ENCODE assay signal across 18 mouse cellular contexts in the genomic region with DNA sequence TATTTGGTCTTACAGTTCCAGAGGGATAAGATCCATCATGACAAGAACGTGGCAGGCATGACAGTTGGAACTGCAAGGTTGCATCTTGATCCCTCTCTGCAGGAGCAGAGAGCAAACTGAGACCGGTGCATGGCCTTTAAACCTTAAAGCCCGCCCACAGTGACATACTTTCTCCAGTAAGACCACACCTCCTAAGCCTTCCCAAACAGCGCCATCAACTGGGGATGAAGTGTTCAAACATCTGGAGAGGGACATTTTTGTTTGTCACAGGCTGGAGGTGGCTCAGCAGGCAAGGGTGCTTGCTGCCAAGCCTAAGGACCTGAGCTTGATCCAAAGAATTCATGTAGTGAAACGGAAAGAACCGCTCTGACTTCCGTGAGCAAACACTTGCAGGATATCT. TPM values are rescaled to one million over a fixed set of nuclear protein-coding genes. Genes with fewer than 3 reads are reported as not detected.
DNase-seq lines count a peak whose midpoint lies in the region; ATAC-seq and TF ChIP-seq lines count a peak whose summit lies in the region.
"Had no signal": no experiment of that assay in that cellular context is flagged by ENCODE, and none has a peak within 500 bp of the region (broad histone marks: within the 10 kb centered on the region; RNA-seq: fewer than 3 reads in every experiment).

No protein-coding gene starts in this region.

- no peak for TF ChIP-seq EP300 in heart, adult 2 months (IDR thresholded peaks at IDR 0.05; ENCODE audit: insufficient read depth, low read depth, low read length)

- ATAC-seq in cerebellum, adult (ENCODE audit: insufficient number of reproducible peaks, low FRiP score, low TSS enrichment) = no peak
- ATAC-seq: forebrain, embryonic 15.5 days; hindbrain, postnatal 0 days had no signal

- no peak for TF ChIP-seq POLR2A in heart, adult 2 months (IDR thresholded peaks at IDR 0.05; ENCODE audit: insufficient read depth, low read depth, low read length)

- no peaks in the 10 kb centered on the region for H3K4me1 ChIP-seq in heart, adult 2 months (ENCODE audit: control insufficient read depth, insufficient read depth, low read length)
- H3K4me1 ChIP-seq: embryonic facial prominence, embryonic 12.5 days; forebrain, embryonic 15.5 days; hindbrain, embryonic 13.5 days had no signal

- 0 out of 2 replicates have a peak, but pooled peaks have one; percentile 11 for TF ChIP-seq CTCF in heart, adult 2 months (IDR thresholded peaks at IDR 0.05)

- DNase-seq in heart, adult 2 months = no peak
- no peak for DNase-seq in heart, postnatal 36 days
- DNase-seq in lung, postnatal 10 days = peak; percentile 13
- no peak for DNase-seq in lung, postnatal 14 days
- DNase-seq in ZHBTc4 (ENCODE audit: low read depth, low spot score) = peak; percentile 75
- no peak for DNase-seq in urinary bladder, postnatal 4 days (ENCODE audit: low spot score in 2 of 2)
- DNase-seq: adrenal gland, adult 2 months; adrenal gland, postnatal 25 days; cerebellum, adult 11-12 months; cerebellum, adult 9-10 months; cerebellum, postnatal 25 days; gastrocnemius, postnatal 10 days had no signal

- no peak overlapping the region for H3K4me3 ChIP-seq in heart, adult 2 months
- H3K4me3 ChIP-seq: embryonic facial prominence, embryonic 12.5 days; forebrain, embryonic 15.5 days; hindbrain, embryonic 13.5 days had no signal

- H3K9ac ChIP-seq in heart, adult 2 months (ENCODE audit: low read depth, low read length) = no peak overlapping the region
- H3K9ac ChIP-seq: embryonic facial prominence, embryonic 12.5 days; forebrain, embryonic 15.5 days; hindbrain, embryonic 13.5 days had no signal

- H3K27me3 ChIP-seq in heart, adult 2 months (ENCODE audit: control insufficient read depth, insufficient read depth, low read length) = no peaks in the 10 kb centered on the region
- H3K27me3 ChIP-seq: CH12.LX; embryonic facial prominence, embryonic 12.5 days; forebrain, embryonic 15.5 days; hindbrain, embryonic 13.5 days had no signal

- 69% methylated on average over 7 of the region's 7 CpGs for WGBS in heart, adult 2 months

- intact Hi-C loops in heart, adult 2 months (cut with DNase I) = no loop called here
- intact Hi-C loops in heart, postnatal 36 days (cut with DNase I) = no loop called here

- H3K79me2 ChIP-seq in heart, adult 2 months (replicated peaks; ENCODE audit: control insufficient read depth, insufficient read depth, low read length) = no peaks in the 10 kb centered on the region

- no peaks in the 10 kb centered on the region for H3K36me3 ChIP-seq in heart, adult 2 months (ENCODE audit: control insufficient read depth, insufficient read depth, low read length)
- H3K36me3 ChIP-seq: forebrain, embryonic 15.5 days; hindbrain, embryonic 13.5 days had no signal

- no peak overlapping the region for H3K27ac ChIP-seq in heart, adult 2 months
- H3K27ac ChIP-seq: embryonic facial prominence, embryonic 12.5 days; forebrain, embryonic 15.5 days; hindbrain, embryonic 13.5 days; hindbrain, postnatal 0 days had no signal

RNA-seq across cellular contexts. Expression of gene Syde2, which starts 37.1 kb away (rescaled TPM):
- 10 to 100 TPM; 13.8 to 15.8 TPM for total RNA-seq in heart, adult 2 months (2021)
- 7.5 and 13.4 TPM in 2 replicates for polyA plus RNA-seq in heart, adult 2 months (2012; rRNA removed)
- total RNA-seq in heart, postnatal 36 days (2021) = 10 to 100 TPM; 13.8 to 18.6 TPM

Comparison
In these comparisons a context has a peak if more than half of its experiments do, and no peak if none do; other contexts are left out.
1. DNase-seq: peak in lung, postnatal 10 days (single experiment) and ZHBTc4 (single experiment); none in heart, adult 2 months (0 of 2), heart, postnatal 36 days (0 of 2), lung, postnatal 14 days (single experiment) and urinary bladder, postnatal 4 days (0 of 2).